Mouse (Mus musculus) liver, postnatal 0 days (tissue): ENCODE data around the gene Atp8a2.

Source experiments
- CTCF ChIP-seq: sonication (generic); IDR thresholded peaks from 2 replicates; pipeline ENCODE4 v1.5.1; 2016; ENCODE audit warnings: antibody characterized with exemption, low read depth
- EP300 ChIP-seq: IDR thresholded peaks from 2 replicates; pipeline ENCODE4 v1.6.1; 2016; ENCODE audit warnings: antibody characterized with exemption, low read depth, mild to moderate bottlenecking

DNA sequence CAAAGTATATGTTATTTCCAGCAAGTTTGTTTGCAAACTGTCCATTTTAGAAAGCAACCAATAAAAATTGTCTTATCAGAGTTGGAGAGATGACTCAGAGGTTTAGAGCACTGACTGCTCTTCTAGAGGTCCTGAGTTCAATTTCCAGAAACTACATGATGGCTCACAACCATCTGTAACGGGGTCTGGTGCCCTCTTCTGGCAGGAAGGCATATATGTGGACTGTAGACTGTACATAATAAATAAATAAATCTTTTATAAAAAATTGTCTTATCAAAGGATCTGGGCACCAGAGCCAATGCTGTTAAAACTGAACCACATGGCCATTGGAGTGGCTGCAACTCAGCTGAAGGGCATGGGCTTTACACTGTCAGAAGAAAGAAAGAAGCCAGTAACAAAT is 606.4 kb downstream of the Atp8a2 start:
- TF ChIP-seq CTCF, result peak; percentile 55
- no peak for TF ChIP-seq EP300
